Mouse (Mus musculus): ENCODE results near the gene Ddx24.

GRCm38 (mm10) chr12:103358216-103358615 lies 67.4 kb downstream of the Ddx24 start:
- no peak for TF ChIP-seq MAFK (IDR thresholded peaks at IDR 0.05; ENCODE audit: insufficient read depth, low read depth, low read length)
- no peak for TF ChIP-seq ZC3H11A (IDR thresholded peaks at IDR 0.05; ENCODE audit: borderline replicate concordance, low read depth, low read length)

All from ES-E14 (cell line).